Mouse (Mus musculus) embryonic fibroblast, embryonic 13.5 days (primary cell): ENCODE measurements around the gene Tspan2.

ENCODE experiments used
- CTCF ChIP-seq: IDR thresholded peaks from 2 replicates; pipeline ENCODE4 v1.5.1; 2011; ENCODE audit warnings: mild to moderate bottlenecking, control low read depth, low read length, moderate library complexity, borderline replicate concordance; ENCODE audit not compliant: insufficient read depth
- POLR2A ChIP-seq: IDR thresholded peaks from 2 replicates; pipeline ENCODE4 v1.6.1; 2011; ENCODE audit warnings: low read depth, mild to moderate bottlenecking, control low read depth, low read length, moderate library complexity

DNA sequence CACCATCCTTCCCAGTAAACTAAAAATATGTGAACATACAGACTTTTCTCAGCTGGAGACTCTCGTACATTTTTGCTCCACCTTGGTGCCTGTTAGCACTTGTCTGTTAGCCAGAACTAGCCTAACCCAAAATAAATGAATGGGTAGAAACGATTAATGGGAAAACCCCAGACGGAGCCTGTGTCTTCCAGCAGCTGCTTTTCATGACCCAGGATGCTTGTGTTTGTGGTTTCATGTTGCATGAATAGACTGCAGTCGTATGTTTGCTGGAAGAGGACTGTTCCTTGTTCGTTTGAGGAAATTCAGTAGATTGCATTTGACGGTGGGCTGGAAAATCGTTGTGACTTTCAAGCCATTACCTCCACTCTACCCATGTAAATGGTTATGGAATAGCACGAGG, 46.5 kb upstream of the Tspan2 start:
- no peak for TF ChIP-seq POLR2A
- no peak for TF ChIP-seq CTCF
